Mouse (Mus musculus) stomach, postnatal 0 days (tissue): ENCODE measurements around the gene Rer1. TPM values are rescaled to one million over a fixed set of nuclear protein-coding genes. Genes with fewer than 3 reads are reported as not detected.

Experiments used
- ATAC-seq: fragments of 200-750 bp; cut with Nextera tagmentation; 2 replicates; pipeline ENCODE4 v1.8.0; 2017; ENCODE audit not compliant: low FRiP score, low TSS enrichment
- DNase-seq: peaks from one replicate; pipeline ENCODE4 v3.0.0-alpha.2; 2016; ENCODE audit warnings: low spot score
- H3K27ac ChIP-seq: fragments of 300-500 bp; sonication (generic); replicated peaks from 2 replicates; pipeline ENCODE4 v1.5.1; 2014; ENCODE audit warnings: mild to moderate bottlenecking, control low read depth
- H3K27me3 ChIP-seq: fragments of 300-500 bp; sonication (generic); 2 replicates; pipeline ENCODE4 v1.6.1; 2014; ENCODE audit warnings: low read length; ENCODE audit not compliant: control insufficient read depth, insufficient read depth
- H3K36me3 ChIP-seq: fragments of 300-500 bp; sonication (generic); 2 replicates; pipeline ENCODE4 v1.6.1; 2014; ENCODE audit warnings: low read length, mixed read lengths; ENCODE audit not compliant: control insufficient read depth, insufficient read depth
- H3K4me1 ChIP-seq: fragments of 300-500 bp; sonication (generic); replicated peaks from 2 replicates; pipeline ENCODE4 v1.6.1; 2014; ENCODE audit warnings: antibody characterized with exemption; ENCODE audit not compliant: control insufficient read depth, insufficient read depth
- H3K4me2 ChIP-seq: fragments of 300-500 bp; sonication (generic); replicated peaks from 2 replicates; pipeline ENCODE4 v1.6.1; 2014; ENCODE audit warnings: low read depth, mild to moderate bottlenecking, control low read depth, moderate library complexity
- H3K4me3 ChIP-seq: fragments of 300-500 bp; sonication (generic); 2 replicates; pipeline ENCODE4 v1.5.1; 2014; ENCODE audit warnings: low read depth, low read length, control low read depth
- H3K9ac ChIP-seq: fragments of 300-500 bp; sonication (generic); 2 replicates; pipeline ENCODE4 v1.6.1; 2014; ENCODE audit warnings: mild to moderate bottlenecking, low read length, control low read depth, mixed read lengths
- H3K9me3 ChIP-seq: fragments of 300-500 bp; sonication (generic); 2 replicates; pipeline ENCODE4 v1.6.1; 2016; ENCODE audit warnings: low read length; ENCODE audit not compliant: control insufficient read depth
- CTCF ChIP-seq: IDR thresholded peaks from 2 replicates; pipeline ENCODE4 v1.5.1; 2016; ENCODE audit warnings: antibody characterized with exemption, low read depth, mild to moderate bottlenecking, moderate library complexity
- EP300 ChIP-seq: optimal IDR thresholded peaks from 2 replicates; pipeline ENCODE3; 2016; ENCODE audit warnings: antibody characterized with exemption
- WGBS: fragments of 180-500 bp; shearing (Covaris S2); extraction: QIAGEN DNeasy Blood & Tissue Kit; methylation state at CpG from one replicate; pipeline ENCODE4 v1.1.7; 2014; 5-methylcytosine and 5-hydroxymethylcytosine counted together
- polyA plus RNA-seq: library from polyadenylated mRNA; unstranded; fragments of >200 nt; fragmentation: Nextera tagmentation; extraction: Ambion mirVana; gene quantifications from 2 replicates; pipeline ENCODE4 v1.2.1, GENCODE M21; 2015

Gene Rer1
- polyA plus RNA-seq, 1 experiment from 2014 or later, result 185 TPM

DNA sequence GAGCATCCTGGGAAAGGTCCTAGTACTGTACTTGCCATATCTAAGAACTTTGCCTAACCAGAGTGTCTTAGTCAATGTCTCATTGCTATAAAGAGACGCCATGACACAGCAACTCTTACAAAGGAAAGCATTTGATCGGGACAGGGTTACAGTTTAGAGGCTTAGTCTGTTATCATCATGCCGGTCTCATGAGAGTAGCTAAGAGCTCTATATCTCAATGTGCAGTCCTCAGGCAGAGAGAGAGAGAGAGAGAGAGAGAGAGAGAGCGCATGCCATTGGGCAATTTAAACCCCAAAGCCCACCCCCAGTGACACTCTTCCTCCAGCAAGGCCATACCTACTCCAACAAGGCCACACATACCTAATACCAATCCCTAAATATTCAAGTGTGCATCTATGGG is 21.7 kb upstream of the Rer1 start:
- TF ChIP-seq EP300, result no peak
- TF ChIP-seq CTCF, result no peak
- Histone ChIP-seq H3K36me3 (no peaks in the 10 kb centered on the region), H3K9ac (no peak overlapping the region), H3K4me1 (no peaks in the 10 kb centered on the region), H3K9me3 (no peaks in the 10 kb centered on the region), H3K27me3 (no peaks in the 10 kb centered on the region), H3K27ac (no peak overlapping the region), H3K4me2 (no peak overlapping the region), H3K4me3 (no peak overlapping the region)
- 91% methylated on average over 4 of the region's 4 CpGs for WGBS
- no peak for ATAC-seq
- no peak for DNase-seq

DNA sequence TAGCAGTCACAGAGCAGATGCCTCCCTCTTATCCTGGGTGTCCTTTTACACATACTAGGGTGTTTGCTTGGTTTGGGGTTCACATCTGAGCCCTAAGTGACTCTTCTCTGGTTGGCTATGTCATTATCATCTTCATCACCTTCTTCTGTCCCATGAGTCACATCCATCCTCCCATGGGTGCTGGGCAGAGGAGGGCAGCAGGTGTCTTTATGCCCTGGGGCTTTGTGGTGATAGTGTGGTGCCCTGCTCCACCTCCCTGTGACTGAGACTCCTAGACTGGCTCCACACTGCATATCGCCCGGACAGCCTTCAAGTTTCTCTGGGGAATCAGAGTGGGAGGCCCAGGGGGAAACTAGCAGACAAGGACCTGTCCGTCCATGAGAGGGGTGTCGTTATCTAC is 12.4 kb upstream of the Rer1 start:
- no peaks in the 10 kb centered on the region for H3K36me3 ChIP-seq
- H3K9me3 ChIP-seq, result no peaks in the 10 kb centered on the region
- H3K4me1 ChIP-seq, result no peaks in the 10 kb centered on the region
- no peak overlapping the region for H3K9ac ChIP-seq
- H3K27me3 ChIP-seq, result no peaks in the 10 kb centered on the region
- ATAC-seq (no peak), DNase-seq (no peak)
- no peak overlapping the region for H3K27ac ChIP-seq
- H3K4me2 ChIP-seq, result no peak overlapping the region
- TF ChIP-seq CTCF, result no peak
- no peak for TF ChIP-seq EP300
- H3K4me3 ChIP-seq, result no peak overlapping the region
- WGBS, result 87% methylated on average over 4 of the region's 4 CpGs

DNA sequence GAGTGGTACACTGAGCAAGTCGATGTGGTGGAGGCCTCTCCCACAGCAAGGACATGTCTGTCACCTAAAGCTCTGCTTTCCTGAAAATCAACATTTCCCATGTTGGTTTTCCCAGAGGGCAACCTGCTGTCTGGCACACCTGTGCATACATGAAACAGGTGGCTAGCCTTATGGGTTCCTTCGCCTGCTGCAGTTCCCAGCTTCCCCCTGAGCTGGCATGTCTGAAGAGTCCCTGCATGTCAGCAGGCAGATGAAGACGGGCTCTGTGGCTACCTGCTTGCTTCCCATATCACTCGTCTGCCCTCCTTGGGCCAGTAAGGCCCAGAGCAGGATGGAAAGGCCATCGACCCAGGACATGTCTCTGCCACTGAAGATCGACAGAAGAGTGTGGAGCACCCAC is 11.3 kb upstream of the Rer1 start:
- Histone ChIP-seq H3K9me3 (no peaks in the 10 kb centered on the region), H3K4me2 (no peak overlapping the region), H3K4me3 (no peak overlapping the region), H3K4me1 (no peaks in the 10 kb centered on the region), H3K27ac (no peak overlapping the region), H3K27me3 (no peaks in the 10 kb centered on the region), H3K9ac (no peak overlapping the region; the same call in 1 of the 2 replicates), H3K36me3 (no peaks in the 10 kb centered on the region)
- DNase-seq (no peak), ATAC-seq (no peak)
- 84% methylated on average over 6 of the region's 6 CpGs for WGBS
- TF ChIP-seq EP300 (no peak), CTCF (no peak)

DNA sequence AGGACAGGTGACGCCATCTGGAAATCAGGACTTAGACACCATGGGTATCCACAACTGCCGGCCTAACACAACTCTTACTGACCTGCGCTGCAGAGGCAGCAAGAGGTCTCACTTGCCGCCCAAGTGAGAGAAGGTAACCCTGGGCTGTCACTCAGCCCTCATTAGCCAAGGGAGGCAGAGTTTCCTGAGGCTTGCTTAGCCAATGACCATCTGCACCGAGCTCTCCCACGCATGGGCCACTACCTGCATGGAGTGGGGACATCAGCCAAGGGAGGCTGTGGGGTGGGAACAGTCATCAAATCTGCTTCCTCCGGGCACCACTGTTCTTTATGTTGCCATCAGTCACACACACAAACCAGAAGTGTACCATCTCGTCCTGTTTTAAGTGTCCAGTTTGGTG is 9.8 kb upstream of the Rer1 start:
- H3K4me1 ChIP-seq, result no peaks in the 10 kb centered on the region
- H3K9ac ChIP-seq, result no peak overlapping the region
- ATAC-seq (no peak), DNase-seq (no peak)
- TF ChIP-seq CTCF (no peak), EP300 (no peak)
- H3K4me2 ChIP-seq, result no peak overlapping the region
- no peaks in the 10 kb centered on the region for H3K36me3 ChIP-seq
- 90% methylated on average over 8 of the region's 8 CpGs for WGBS
- H3K27me3 ChIP-seq, result no peaks in the 10 kb centered on the region
- H3K4me3 ChIP-seq, result no peak overlapping the region
- no peak overlapping the region for H3K27ac ChIP-seq
- no peaks in the 10 kb centered on the region for H3K9me3 ChIP-seq

DNA sequence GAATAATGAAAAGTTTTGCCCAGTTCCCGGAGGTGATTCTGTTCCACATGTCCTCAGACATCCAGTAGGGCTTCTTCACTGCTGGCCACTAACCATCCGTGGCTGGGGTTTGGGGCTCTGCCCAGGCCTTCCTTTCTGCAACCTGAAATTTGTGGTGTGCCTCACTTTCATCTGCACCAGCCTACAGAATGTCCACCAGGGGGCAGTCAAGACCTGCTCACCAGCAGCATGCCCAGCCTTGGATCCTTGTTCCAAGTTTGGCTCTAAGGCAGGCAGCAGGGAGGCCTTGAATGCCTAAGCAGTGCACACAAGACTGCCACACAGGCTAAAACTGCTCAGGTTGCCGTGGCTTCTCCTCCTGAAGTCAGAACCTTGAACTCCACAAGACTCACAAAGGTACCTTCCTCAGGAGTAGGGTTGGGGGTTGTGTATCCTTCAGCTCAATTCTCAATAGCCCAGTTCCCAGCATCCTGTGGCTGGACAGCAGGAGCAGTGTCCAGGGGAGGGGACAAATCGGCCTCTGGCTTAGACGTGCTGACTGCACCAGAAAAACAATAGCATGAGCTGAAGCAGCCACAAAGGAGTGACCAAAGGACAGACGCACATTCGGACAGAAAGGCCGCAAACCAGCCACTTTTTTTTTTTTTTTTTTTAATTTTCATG is 9.2 kb upstream of the Rer1 start:
- H3K27ac ChIP-seq, result no peak overlapping the region
- no peak overlapping the region for H3K4me3 ChIP-seq
- no peak overlapping the region for H3K4me2 ChIP-seq
- H3K9me3 ChIP-seq, result no peaks in the 10 kb centered on the region
- peak; percentile 80 for ATAC-seq
- no peak overlapping the region for H3K9ac ChIP-seq
- no peaks in the 10 kb centered on the region for H3K27me3 ChIP-seq
- TF ChIP-seq EP300 (no peak), CTCF (peak; percentile 100)
- DNase-seq, result peak; percentile 85
- 44% methylated on average over 8 of the region's 8 CpGs for WGBS
- no peaks in the 10 kb centered on the region for H3K4me1 ChIP-seq
- no peaks in the 10 kb centered on the region for H3K36me3 ChIP-seq

DNA sequence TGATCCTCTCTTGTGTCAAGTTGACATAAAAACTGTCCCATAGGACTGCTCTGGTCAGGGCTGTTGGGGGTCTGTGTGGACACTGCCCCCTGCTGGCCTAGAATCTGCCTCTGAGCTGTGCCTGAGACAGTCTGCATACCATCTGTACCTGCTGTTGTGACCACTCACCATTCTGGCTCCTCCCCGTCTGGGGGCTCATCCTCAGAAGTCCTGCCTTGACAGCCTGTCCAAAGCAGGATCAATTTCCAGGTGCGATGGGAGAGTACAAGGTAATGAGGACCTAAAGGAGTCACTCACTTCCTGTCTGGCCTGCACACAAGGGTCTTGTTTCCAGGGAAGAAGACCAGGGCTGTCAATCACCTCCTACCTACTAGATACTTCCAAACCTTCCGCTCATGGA is 8.4 kb upstream of the Rer1 start:
- no peak overlapping the region for H3K27ac ChIP-seq
- ATAC-seq (0 out of 2 replicates have a peak, but pooled peaks have one; percentile 30), DNase-seq (peak; percentile 69)
- H3K36me3 ChIP-seq, result 0 out of 2 replicates have a peak, but pooled peaks cover 2% of the 10 kb centered on the region
- H3K27me3 ChIP-seq, result no peaks in the 10 kb centered on the region
- H3K4me3 ChIP-seq, result no peak overlapping the region
- no peaks in the 10 kb centered on the region for H3K9me3 ChIP-seq
- H3K4me2 ChIP-seq, result no peak overlapping the region
- no peak for TF ChIP-seq EP300
- TF ChIP-seq CTCF, result peak; percentile 78
- 71% methylated on average over 3 of the region's 3 CpGs for WGBS
- H3K9ac ChIP-seq, result no peak overlapping the region
- no peaks in the 10 kb centered on the region for H3K4me1 ChIP-seq
